Mouse (Mus musculus) liver, adult 2 months (tissue): ENCODE measurements at regions not wholly inside any gene's neighbourhood (a gene's known extent, or its start where the extent isn't known, plus 50 kb on each side); places are given as distances from the start of the nearest gene placed in this dataset.

Experiments used
- DNase-seq: peaks from one replicate; pipeline ENCODE4 v3.0.0-alpha.2; 2011; ENCODE audit warnings: low read depth, low spot score; ENCODE audit errors: extremely low read depth
- H3K27ac ChIP-seq: fragments of 200-500 bp; replicated peaks from 2 replicates; pipeline ENCODE4 v1.5.1; 2012; ENCODE audit warnings: low read depth, mild to moderate bottlenecking, control low read depth, inconsistent platforms, low read length; ENCODE audit not compliant: insufficient read depth
- H3K27me3 ChIP-seq: fragments of 200-500 bp; 2 replicates; pipeline ENCODE4 v1.6.1; 2012; ENCODE audit warnings: mild to moderate bottlenecking, moderate library complexity, low read length, inconsistent platforms; ENCODE audit not compliant: control insufficient read depth, insufficient read depth
- H3K36me3 ChIP-seq: fragments of 200-500 bp; 2 replicates; pipeline ENCODE4 v1.6.1; 2012; ENCODE audit warnings: low read length, inconsistent platforms; ENCODE audit not compliant: control insufficient read depth, insufficient read depth
- H3K4me1 ChIP-seq: fragments of 200-500 bp; 2 replicates; pipeline ENCODE4 v1.6.1; 2011; ENCODE audit warnings: low read length; ENCODE audit not compliant: control insufficient read depth, insufficient read depth
- H3K4me3 ChIP-seq: fragments of 200-500 bp; 2 replicates; pipeline ENCODE4 v1.5.1; 2011; ENCODE audit warnings: low read depth, mild to moderate bottlenecking, control low read depth, low read length, moderate library complexity; ENCODE audit not compliant: insufficient read depth
- H3K79me2 ChIP-seq: fragments of 200-500 bp; 2 replicates; pipeline ENCODE4 v1.6.1; 2012; ENCODE audit warnings: inconsistent platforms, mild to moderate bottlenecking, low read length, moderate library complexity; ENCODE audit not compliant: control insufficient read depth, insufficient read depth
- H3K9ac ChIP-seq: fragments of 200-500 bp; 2 replicates; pipeline ENCODE4 v1.6.1; 2012; ENCODE audit warnings: low read depth, mild to moderate bottlenecking, control low read depth, inconsistent platforms, low read length
- CTCF ChIP-seq: fragments of 200-500 bp; IDR thresholded peaks from 2 replicates; pipeline ENCODE4 v1.5.1; 2011; ENCODE audit warnings: low read depth, low read length, control low read depth
- POLR2A ChIP-seq: fragments of 200-500 bp; IDR thresholded peaks from 2 replicates; pipeline ENCODE4 v1.6.1; 2011; ENCODE audit warnings: low read length, control low read depth; ENCODE audit not compliant: insufficient read depth; ENCODE audit errors: extremely low read depth
- WGBS: fragments of 180-500 bp; shearing (Covaris S2); methylation state at CpG from one replicate; pipeline ENCODE4 v1.1.7; 2018; 5-methylcytosine and 5-hydroxymethylcytosine counted together

DNA sequence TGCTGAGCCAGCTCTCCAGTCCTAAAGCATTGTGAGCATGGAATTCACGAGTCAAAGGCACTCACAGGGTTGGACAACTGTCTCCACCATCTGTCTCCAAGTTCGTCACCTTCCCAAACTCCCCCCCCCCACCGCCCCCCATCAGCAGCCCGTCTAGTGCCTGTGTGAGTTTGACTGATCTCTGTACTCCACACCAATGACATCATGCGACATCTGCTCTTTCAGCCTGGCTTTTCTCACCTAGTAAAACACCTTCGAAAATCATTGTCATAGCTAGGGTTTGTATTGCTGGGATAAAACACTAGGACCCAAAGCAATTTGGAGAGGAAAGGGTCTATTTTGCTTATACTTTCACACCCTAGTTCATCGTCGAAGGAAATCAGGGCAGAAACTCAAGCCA is 272.1 kb upstream of the Runx1 start:
- H3K79me2 ChIP-seq: no peaks in the 10 kb centered on the region
- no peaks in the 10 kb centered on the region for H3K36me3 ChIP-seq
- no peaks in the 10 kb centered on the region for H3K27me3 ChIP-seq
- TF ChIP-seq POLR2A (no peak), CTCF (no peak)
- peaks cover 2% of the 10 kb centered on the region; the same call in 1 of the 2 replicates for H3K4me1 ChIP-seq
- 79% methylated on average over 8 of the region's 8 CpGs for WGBS
- no peak overlapping the region for H3K9ac ChIP-seq
- H3K27ac ChIP-seq: no peak overlapping the region
- H3K4me3 ChIP-seq: no peak overlapping the region
- no peak for DNase-seq

DNA sequence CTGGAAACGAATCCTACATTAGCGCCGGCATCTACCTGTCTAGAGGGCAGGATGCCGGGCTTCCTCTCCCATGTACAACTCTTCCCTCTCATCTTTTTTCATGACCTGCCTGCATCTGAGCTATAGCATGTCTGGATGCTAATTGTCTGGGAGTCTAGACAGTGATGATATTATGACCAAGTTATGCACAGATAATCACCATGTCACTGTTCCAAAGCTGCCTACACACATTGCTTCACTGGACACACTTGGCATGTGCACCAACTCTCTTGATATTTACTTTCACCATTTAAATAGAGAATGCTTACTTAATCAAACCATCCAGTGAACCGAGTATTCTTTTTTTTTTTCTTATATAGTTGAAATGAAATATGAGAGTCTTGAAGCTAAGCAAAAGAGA is 270.2 kb upstream of the Runx1 start:
- 57% methylated on average over 5 of the region's 5 CpGs for WGBS
- Histone ChIP-seq H3K27me3 (no peaks in the 10 kb centered on the region), H3K9ac (no peak overlapping the region), H3K4me1 (peaks cover 2% of the 10 kb centered on the region; the same call in 1 of the 2 replicates), H3K27ac (no peak overlapping the region), H3K36me3 (no peaks in the 10 kb centered on the region), H3K4me3 (no peak overlapping the region), H3K79me2 (no peaks in the 10 kb centered on the region)
- no peak for TF ChIP-seq CTCF
- TF ChIP-seq POLR2A: no peak
- DNase-seq: no peak

DNA sequence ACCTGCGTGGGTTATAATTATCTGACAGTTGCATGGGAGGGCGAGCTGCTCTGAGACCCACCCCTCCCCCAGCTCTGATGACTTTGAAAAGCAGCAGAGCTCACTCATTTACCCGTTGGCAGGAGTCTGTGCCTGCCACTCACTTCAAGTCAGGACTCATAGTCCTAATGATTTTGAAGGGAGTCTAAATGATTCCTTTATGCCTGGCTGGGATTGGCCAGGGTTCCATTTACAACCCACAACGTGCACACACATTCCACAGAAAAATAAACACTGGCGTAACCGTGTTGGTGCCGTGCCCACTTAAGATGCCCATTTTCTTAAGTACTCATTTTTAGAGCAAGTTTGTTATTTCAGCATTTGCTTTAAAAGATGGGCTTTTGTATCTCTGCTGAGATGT is 266.8 kb upstream of the Runx1 start:
- H3K36me3 ChIP-seq: no peaks in the 10 kb centered on the region
- peaks cover 2% of the 10 kb centered on the region; the same call in 1 of the 2 replicates for H3K4me1 ChIP-seq
- H3K27me3 ChIP-seq: no peaks in the 10 kb centered on the region
- no peaks in the 10 kb centered on the region for H3K79me2 ChIP-seq
- no peak overlapping the region for H3K4me3 ChIP-seq
- 56% methylated on average over 7 of the region's 7 CpGs for WGBS
- no peak overlapping the region for H3K9ac ChIP-seq
- no peak overlapping the region for H3K27ac ChIP-seq
- TF ChIP-seq POLR2A (no peak), CTCF (no peak)
- no peak for DNase-seq

DNA sequence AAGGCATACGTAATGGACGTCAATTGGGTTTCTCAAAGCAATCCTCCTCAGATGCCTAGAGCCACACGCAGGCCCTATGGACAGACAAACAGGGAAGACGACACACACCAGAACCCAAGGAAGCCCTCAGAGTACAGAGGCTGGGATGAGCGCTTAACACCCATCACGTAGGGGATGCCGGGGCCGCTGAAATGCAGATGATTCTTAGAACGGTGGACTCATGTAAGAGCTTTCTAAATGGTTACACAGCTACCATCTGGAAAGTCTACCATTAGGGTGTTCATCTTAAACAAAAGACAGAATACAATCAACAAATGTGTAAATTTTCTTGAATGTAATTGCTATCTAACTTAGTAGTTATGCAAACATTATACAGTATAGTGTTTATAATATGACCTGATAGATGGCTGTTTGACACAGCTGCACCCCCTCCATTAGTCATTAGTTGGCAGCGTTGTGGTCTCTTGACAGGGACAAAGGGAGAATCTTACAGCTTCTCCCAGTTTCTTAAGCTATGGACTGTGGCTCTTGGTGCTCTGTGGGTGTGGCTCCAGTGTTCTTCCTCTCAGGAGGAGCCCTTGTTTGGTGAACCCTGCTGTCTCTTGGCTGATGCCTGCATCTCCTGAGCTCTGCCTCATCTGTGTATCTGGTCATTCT is 259.4 kb upstream of the Runx1 start:
- no peak for DNase-seq
- WGBS: 88% methylated on average over 10 of the region's 10 CpGs
- no peak overlapping the region for H3K9ac ChIP-seq
- H3K27me3 ChIP-seq: no peaks in the 10 kb centered on the region
- no peak overlapping the region for H3K27ac ChIP-seq
- H3K36me3 ChIP-seq: no peaks in the 10 kb centered on the region
- no peaks in the 10 kb centered on the region for H3K4me1 ChIP-seq
- no peak overlapping the region for H3K4me3 ChIP-seq
- TF ChIP-seq POLR2A (no peak), CTCF (no peak)
- H3K79me2 ChIP-seq: no peaks in the 10 kb centered on the region

DNA sequence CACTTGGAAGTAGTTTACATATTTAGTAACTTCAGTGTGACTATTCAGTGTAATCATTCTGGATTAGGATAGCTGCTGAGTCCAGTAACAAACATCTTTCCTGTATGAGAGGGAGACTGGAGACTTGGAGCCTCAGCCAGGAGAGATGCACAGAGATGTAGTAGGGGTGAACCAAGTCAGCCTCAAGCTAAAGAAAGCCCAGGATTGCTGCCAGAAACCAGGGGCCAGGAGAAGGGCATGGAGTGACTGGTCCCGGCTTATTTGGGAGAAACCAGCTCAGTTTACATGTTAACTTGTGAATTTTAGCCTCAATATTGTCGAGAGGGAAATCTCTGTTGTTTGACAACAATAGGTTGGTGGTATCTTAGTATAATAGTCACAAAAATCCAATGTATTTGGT is 257.8 kb upstream of the Runx1 start:
- Histone ChIP-seq H3K4me1 (no peaks in the 10 kb centered on the region), H3K27me3 (no peaks in the 10 kb centered on the region), H3K79me2 (no peaks in the 10 kb centered on the region), H3K36me3 (no peaks in the 10 kb centered on the region), H3K9ac (no peak overlapping the region), H3K27ac (no peak overlapping the region), H3K4me3 (no peak overlapping the region)
- no peak for TF ChIP-seq POLR2A
- TF ChIP-seq CTCF: no peak
- no peak for DNase-seq
- WGBS: 60% methylated on average over 2 of the region's 2 CpGs

DNA sequence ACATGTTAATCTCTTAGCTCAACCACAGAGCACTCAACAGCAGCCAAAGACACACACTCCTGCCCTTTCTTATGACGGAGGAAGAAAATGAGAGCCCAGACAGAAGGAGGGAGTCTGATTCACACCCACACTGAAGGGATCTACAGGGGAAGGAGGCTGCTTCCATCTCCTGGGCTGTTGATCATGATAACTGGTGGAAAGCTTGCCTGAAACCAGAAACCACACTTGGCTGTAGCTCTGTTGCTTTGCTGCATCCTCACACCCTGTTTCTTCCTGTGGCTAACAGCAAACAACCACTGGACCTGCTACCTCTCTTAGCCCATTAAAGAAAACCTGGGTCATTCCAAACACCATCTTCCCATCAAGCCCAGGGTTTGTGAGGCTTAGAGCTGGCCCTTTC is 257.2 kb upstream of the Runx1 start:
- WGBS: 82% methylated on average over 1 of the region's 1 CpGs
- DNase-seq: no peak
- Histone ChIP-seq H3K4me3 (no peak overlapping the region), H3K9ac (no peak overlapping the region), H3K27ac (no peak overlapping the region), H3K4me1 (no peaks in the 10 kb centered on the region), H3K36me3 (no peaks in the 10 kb centered on the region), H3K27me3 (no peaks in the 10 kb centered on the region), H3K79me2 (no peaks in the 10 kb centered on the region)
- TF ChIP-seq CTCF: no peak
- TF ChIP-seq POLR2A: no peak
